Mouse (Mus musculus): Measurements from ENCODE around the gene Col23a1. TPM values are rescaled to one million over a fixed set of nuclear protein-coding genes. Genes with fewer than 3 reads are reported as not detected.
"Not testable (repeated sequence)": the region's sequence is repeated elsewhere in the genome, so short reads cannot be mapped to it uniquely, and the experiment has no call there.

Gene Col23a1
- polyA plus RNA-seq, 1 experiment from 2014 or later = 4.0 TPM

DNA sequence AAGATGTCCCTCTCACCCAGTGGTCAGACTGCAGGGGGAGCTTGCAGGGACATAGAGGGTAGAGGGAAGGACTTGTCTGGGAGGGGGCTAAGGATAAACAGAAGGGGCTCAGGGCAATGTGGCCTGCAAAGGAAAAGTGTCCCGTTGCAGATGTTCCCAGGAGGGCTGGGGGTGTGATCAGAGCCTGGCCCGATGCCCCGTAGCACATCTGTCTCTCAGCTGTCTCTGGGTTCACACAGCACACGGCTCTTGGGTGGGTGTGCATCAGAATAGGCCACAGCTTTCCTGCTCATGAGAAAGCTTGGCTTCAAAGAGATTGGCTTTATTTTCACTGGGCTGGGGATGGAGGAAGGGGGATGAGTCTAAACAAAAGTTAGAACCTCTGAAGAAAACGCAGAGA lies 62.1 kb downstream of the Col23a1 start:
- Histone ChIP-seq H3K4me2 (ENCODE audit: low read depth, low read length) (no peak overlapping the region), H3K4me3 (ENCODE audit: low read length) (no peak overlapping the region), H3K36me3 (ENCODE audit: control insufficient read depth, insufficient read depth) (no peaks in the 10 kb centered on the region), H3K4me1 (ENCODE audit: control insufficient read depth, insufficient read depth, low read length) (no peaks in the 10 kb centered on the region), H3K27ac (ENCODE audit: low read length) (no peak overlapping the region), H3K27me3 (ENCODE audit: control insufficient read depth, insufficient read depth, low read length) (no peaks in the 10 kb centered on the region), H3K9ac (ENCODE audit: low read length) (no peak overlapping the region), H3K9me3 (replicated peaks; ENCODE audit: control insufficient read depth, low read length) (no peaks in the 10 kb centered on the region)
- no peak for ATAC-seq (replicated peaks; ENCODE audit: extremely low read depth, insufficient read depth, low FRiP score)
- 45% methylated on average over 5 of the region's 5 CpGs for WGBS

DNA sequence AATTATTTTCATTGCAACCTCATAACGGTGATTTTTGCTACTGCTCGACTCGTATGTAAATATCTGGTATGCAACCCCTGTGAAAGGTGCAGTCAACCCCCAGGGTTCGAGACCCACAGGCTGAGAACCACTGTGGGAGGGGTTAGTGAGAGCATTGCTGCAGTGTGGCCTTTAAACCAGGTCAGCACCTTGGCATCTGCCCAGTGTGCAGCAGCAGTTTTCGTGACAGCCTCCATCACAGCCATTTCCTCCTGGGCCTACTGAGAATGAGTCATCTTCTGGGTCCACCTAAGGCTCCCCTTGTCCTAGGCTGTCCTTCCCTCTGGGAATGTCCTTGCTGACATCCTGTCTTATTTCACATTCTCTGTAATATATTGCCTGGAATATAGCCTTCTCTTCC lies 64.0 kb downstream of the Col23a1 start:
- no peak overlapping the region for H3K4me2 ChIP-seq (ENCODE audit: low read depth, low read length)
- H3K27ac ChIP-seq (ENCODE audit: low read length) = no peak overlapping the region
- no peaks in the 10 kb centered on the region for H3K36me3 ChIP-seq (ENCODE audit: control insufficient read depth, insufficient read depth)
- no peak overlapping the region for H3K9ac ChIP-seq (ENCODE audit: low read length)
- no peak for ATAC-seq (replicated peaks; ENCODE audit: extremely low read depth, insufficient read depth, low FRiP score)
- WGBS = 78% methylated on average over 5 of the region's 5 CpGs
- H3K4me1 ChIP-seq (ENCODE audit: control insufficient read depth, insufficient read depth, low read length) = no peaks in the 10 kb centered on the region
- no peak overlapping the region for H3K4me3 ChIP-seq (ENCODE audit: low read length)
- H3K9me3 ChIP-seq (replicated peaks; ENCODE audit: control insufficient read depth, low read length) = no peaks in the 10 kb centered on the region
- H3K27me3 ChIP-seq (ENCODE audit: control insufficient read depth, insufficient read depth, low read length) = no peaks in the 10 kb centered on the region

DNA sequence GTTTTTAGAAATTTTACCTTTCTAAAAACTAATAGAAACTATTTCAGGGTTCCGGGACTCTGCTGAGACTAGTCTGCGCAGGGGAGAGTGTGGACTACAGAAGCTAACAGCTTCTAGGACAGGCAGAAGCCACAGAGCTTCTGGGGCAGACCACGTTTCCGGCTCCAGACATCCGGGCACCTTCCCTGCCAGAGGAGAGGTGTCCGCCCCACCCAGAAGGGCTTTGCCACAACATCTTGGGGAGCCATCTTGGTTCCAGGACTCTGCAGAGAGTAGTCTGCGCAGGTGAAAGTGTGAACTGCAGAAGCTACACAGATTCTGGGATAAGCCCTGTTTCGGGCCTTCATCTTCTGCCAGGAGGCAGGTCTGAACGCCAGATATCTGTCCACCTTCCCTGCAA lies 69.3 kb downstream of the Col23a1 start:
- not testable (repeated sequence) for H3K4me2 ChIP-seq (ENCODE audit: low read depth, low read length); H3K27ac ChIP-seq (ENCODE audit: low read length); ATAC-seq (replicated peaks; ENCODE audit: extremely low read depth, insufficient read depth, low FRiP score); H3K9ac ChIP-seq (ENCODE audit: low read length); H3K27me3 ChIP-seq (ENCODE audit: control insufficient read depth, insufficient read depth, low read length); H3K9me3 ChIP-seq (replicated peaks; ENCODE audit: control insufficient read depth, low read length); H3K4me3 ChIP-seq (ENCODE audit: low read length); H3K4me1 ChIP-seq (ENCODE audit: control insufficient read depth, insufficient read depth, low read length); H3K36me3 ChIP-seq (ENCODE audit: control insufficient read depth, insufficient read depth)
- 87% methylated on average over 9 of the region's 9 CpGs for WGBS

- Histone ChIP-seq H3K27ac (ENCODE audit: low read length) (no peak overlapping the region), H3K4me1 (ENCODE audit: control insufficient read depth, insufficient read depth, low read length) (no peaks in the 10 kb centered on the region; the same call in 1 of the 2 replicates), H3K9ac (ENCODE audit: low read length) (no peak overlapping the region), H3K4me3 (ENCODE audit: low read length) (no peak overlapping the region), H3K27me3 (ENCODE audit: control insufficient read depth, insufficient read depth, low read length) (no peaks in the 10 kb centered on the region), H3K36me3 (ENCODE audit: control insufficient read depth, insufficient read depth) (no peaks in the 10 kb centered on the region), H3K4me2 (ENCODE audit: low read depth, low read length) (no peak overlapping the region), H3K9me3 (replicated peaks; ENCODE audit: control insufficient read depth, low read length) (no peaks in the 10 kb centered on the region)
- 65% methylated on average over 5 of the region's 5 CpGs for WGBS
- no peak for ATAC-seq (replicated peaks; ENCODE audit: extremely low read depth, insufficient read depth, low FRiP score)
Measured at GRCm38 (mm10) chr11:51364353-51364752, 74.6 kb downstream of the Col23a1 start.

DNA sequence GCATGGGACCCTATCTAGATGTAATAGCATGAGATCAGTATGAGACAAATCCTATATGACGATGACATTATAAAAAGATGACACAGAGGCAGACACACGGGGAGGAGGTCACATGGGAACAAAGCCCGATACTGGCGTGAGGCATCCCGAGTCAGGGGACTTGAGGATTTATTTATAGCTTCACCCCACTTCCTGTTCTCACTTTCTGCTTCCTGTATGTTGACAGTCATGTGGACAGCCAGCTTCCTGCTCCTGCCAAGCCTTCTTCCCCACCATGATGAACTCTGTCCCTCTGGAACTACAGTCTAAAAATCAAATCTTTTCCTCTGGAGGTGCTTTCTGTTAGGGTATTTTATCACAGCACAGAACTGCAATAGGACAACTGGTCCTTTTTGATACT lies 77.6 kb downstream of the Col23a1 start:
- H3K9me3 ChIP-seq (replicated peaks; ENCODE audit: control insufficient read depth, low read length) = no peaks in the 10 kb centered on the region
- 44% methylated on average over 5 of the region's 5 CpGs for WGBS
- H3K27ac ChIP-seq (ENCODE audit: low read length) = no peak overlapping the region
- no peaks in the 10 kb centered on the region for H3K36me3 ChIP-seq (ENCODE audit: control insufficient read depth, insufficient read depth)
- no peaks in the 10 kb centered on the region for H3K27me3 ChIP-seq (ENCODE audit: control insufficient read depth, insufficient read depth, low read length)
- no peak for ATAC-seq (replicated peaks; ENCODE audit: extremely low read depth, insufficient read depth, low FRiP score)
- H3K4me3 ChIP-seq (ENCODE audit: low read length) = no peak overlapping the region
- peaks cover 11% of the 10 kb centered on the region for H3K4me1 ChIP-seq (ENCODE audit: control insufficient read depth, insufficient read depth, low read length)
- H3K9ac ChIP-seq (ENCODE audit: low read length) = no peak overlapping the region
- no peak overlapping the region for H3K4me2 ChIP-seq (ENCODE audit: low read depth, low read length)

DNA sequence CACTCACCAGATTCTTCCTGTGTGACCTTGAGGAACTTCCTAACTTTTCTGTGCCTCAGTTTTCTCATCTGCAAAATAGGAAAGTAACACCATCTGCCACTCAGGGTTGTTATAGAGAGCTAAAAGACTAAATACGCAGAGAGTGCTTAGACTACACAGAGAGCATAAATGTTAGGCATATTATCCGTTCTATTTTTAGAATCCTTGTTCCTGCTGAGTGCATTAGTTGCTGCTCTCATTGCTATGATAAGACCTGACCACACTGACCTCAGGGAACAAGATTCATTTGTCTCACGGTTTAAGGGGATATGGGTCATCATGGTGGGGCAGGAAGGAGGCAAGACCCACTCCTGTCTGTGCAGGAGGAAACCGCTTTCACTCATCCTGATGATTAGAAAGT lies 80.6 kb downstream of the Col23a1 start:
- Histone ChIP-seq H3K36me3 (ENCODE audit: control insufficient read depth, insufficient read depth) (no peaks in the 10 kb centered on the region), H3K27ac (ENCODE audit: low read length) (no peak overlapping the region), H3K4me1 (ENCODE audit: control insufficient read depth, insufficient read depth, low read length) (peaks cover 11% of the 10 kb centered on the region), H3K9me3 (replicated peaks; ENCODE audit: control insufficient read depth, low read length) (no peaks in the 10 kb centered on the region), H3K4me2 (ENCODE audit: low read depth, low read length) (no peak overlapping the region), H3K4me3 (ENCODE audit: low read length) (no peak overlapping the region), H3K9ac (ENCODE audit: low read length) (no peak overlapping the region), H3K27me3 (ENCODE audit: control insufficient read depth, insufficient read depth, low read length) (0 out of 2 replicates have a peak, but pooled peaks cover 2% of the 10 kb centered on the region)
- WGBS = 23% methylated on average over 4 of the region's 4 CpGs
- ATAC-seq (replicated peaks; ENCODE audit: extremely low read depth, insufficient read depth, low FRiP score) = peak; percentile 75

DNA sequence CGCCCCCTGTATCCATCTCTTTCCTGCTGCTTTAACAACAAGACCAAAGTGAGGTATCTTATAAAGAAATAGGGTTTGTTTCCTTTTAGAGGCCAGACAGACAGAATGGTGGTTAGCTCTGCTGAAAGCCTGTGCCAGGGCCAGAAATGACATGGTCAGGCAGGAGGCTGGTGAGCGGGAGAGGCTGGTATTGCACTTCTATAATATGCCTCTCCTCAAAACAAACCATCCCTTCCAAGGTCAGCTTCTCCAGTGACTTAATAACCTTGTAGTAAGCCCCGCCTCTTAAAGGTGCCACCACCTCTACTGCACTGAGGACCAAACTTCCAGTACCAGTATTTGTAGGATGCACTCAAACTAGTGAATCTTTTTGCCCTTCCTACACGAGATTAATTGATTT lies 81.6 kb downstream of the Col23a1 start:
- H3K9me3 ChIP-seq (replicated peaks; ENCODE audit: control insufficient read depth, low read length) = no peaks in the 10 kb centered on the region
- H3K9ac ChIP-seq (ENCODE audit: low read length) = no peak overlapping the region
- WGBS = 71% methylated on average over 4 of the region's 4 CpGs
- H3K4me1 ChIP-seq (ENCODE audit: control insufficient read depth, insufficient read depth, low read length) = peaks cover 11% of the 10 kb centered on the region
- H3K4me3 ChIP-seq (ENCODE audit: low read length) = no peak overlapping the region
- no peak overlapping the region for H3K27ac ChIP-seq (ENCODE audit: low read length)
- H3K4me2 ChIP-seq (ENCODE audit: low read depth, low read length) = no peak overlapping the region
- no peaks in the 10 kb centered on the region for H3K36me3 ChIP-seq (ENCODE audit: control insufficient read depth, insufficient read depth)
- 0 out of 2 replicates have a peak, but pooled peaks cover 2% of the 10 kb centered on the region for H3K27me3 ChIP-seq (ENCODE audit: control insufficient read depth, insufficient read depth, low read length)
- ATAC-seq (replicated peaks; ENCODE audit: extremely low read depth, insufficient read depth, low FRiP score) = no peak

GRCm38 (mm10) chr11:51371926-51372325 lies 82.2 kb downstream of the Col23a1 start:
- no peak overlapping the region for H3K27ac ChIP-seq (ENCODE audit: low read length)

DNA sequence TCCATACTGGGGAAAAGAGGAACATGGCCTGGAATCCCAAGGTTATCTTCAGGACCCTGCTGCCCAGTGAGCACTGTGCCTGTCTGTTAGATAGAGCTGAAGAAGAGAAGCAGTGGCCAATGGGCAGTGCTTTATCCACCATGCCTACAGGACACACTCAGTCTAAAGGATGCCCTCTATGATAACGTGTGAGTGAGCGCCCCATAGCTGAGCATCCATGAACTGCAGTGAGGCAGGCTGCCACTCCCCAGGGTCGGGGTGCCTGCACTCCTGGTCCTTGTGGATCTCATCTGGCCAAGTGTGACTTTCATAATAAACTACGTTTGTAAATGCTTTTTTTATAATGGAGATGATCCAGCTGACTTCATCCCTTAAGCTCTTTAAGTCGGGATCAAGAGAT lies 87.5 kb downstream of the Col23a1 start:
- Histone ChIP-seq H3K27me3 (ENCODE audit: control insufficient read depth, insufficient read depth, low read length) (0 out of 2 replicates have a peak, but pooled peaks cover 2% of the 10 kb centered on the region), H3K27ac (ENCODE audit: low read length) (no peak overlapping the region), H3K4me3 (ENCODE audit: low read length) (no peak overlapping the region), H3K36me3 (ENCODE audit: control insufficient read depth, insufficient read depth) (no peaks in the 10 kb centered on the region), H3K4me2 (ENCODE audit: low read depth, low read length) (no peak overlapping the region), H3K4me1 (ENCODE audit: control insufficient read depth, insufficient read depth, low read length) (no peaks in the 10 kb centered on the region), H3K9ac (ENCODE audit: low read length) (no peak overlapping the region), H3K9me3 (replicated peaks; ENCODE audit: control insufficient read depth, low read length) (no peaks in the 10 kb centered on the region)
- no peak for ATAC-seq (replicated peaks; ENCODE audit: extremely low read depth, insufficient read depth, low FRiP score)
- 56% methylated on average over 5 of the region's 5 CpGs for WGBS

More at GRCm38 (mm10) chr11:51371926-51372325, 82.2 kb downstream of the Col23a1 start:
- H3K4me3 ChIP-seq (ENCODE audit: low read length) = no peak overlapping the region
- ATAC-seq (replicated peaks; ENCODE audit: extremely low read depth, insufficient read depth, low FRiP score) = no peak
- no peaks in the 10 kb centered on the region for H3K9me3 ChIP-seq (replicated peaks; ENCODE audit: control insufficient read depth, low read length)
- no peak overlapping the region for H3K4me2 ChIP-seq (ENCODE audit: low read depth, low read length)
- no peaks in the 10 kb centered on the region for H3K36me3 ChIP-seq (ENCODE audit: control insufficient read depth, insufficient read depth)
- 84% methylated on average over 1 of the region's 1 CpGs for WGBS
- H3K4me1 ChIP-seq (ENCODE audit: control insufficient read depth, insufficient read depth, low read length) = peaks cover 11% of the 10 kb centered on the region
- no peak overlapping the region for H3K9ac ChIP-seq (ENCODE audit: low read length)
- H3K27me3 ChIP-seq (ENCODE audit: control insufficient read depth, insufficient read depth, low read length) = 0 out of 2 replicates have a peak, but pooled peaks cover 2% of the 10 kb centered on the region
